Mouse (Mus musculus) lung, postnatal 36 days (tissue): ENCODE measurements around the gene Pxn.
"Not testable (repeated sequence)": the region's sequence is repeated elsewhere in the genome, so short reads cannot be mapped to it uniquely, and the experiment has no call there.

Experiments
- DNase-seq: peaks from one replicate; pipeline ENCODE4 v3.0.0; 2022; ENCODE audit warnings: mixed read lengths

The Pxn gene

DNA sequence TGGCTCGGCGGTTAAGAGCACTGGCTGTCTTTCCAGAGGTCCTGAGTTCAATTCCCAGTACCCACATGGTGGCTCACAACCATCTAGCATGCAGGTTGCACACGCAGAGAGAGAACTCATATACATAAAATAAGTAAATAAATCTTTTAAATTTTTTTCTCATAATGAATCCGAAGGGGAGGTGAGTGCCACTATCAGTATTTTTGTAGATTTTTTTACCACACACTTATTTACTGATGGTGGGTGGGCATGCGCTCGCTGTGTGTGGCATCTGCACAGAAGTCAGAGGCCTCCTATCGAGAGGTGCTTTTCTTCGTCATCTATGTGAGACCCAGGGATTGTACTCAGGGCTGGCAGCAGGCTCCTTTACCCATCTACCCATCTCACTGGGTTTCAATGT lies 19.1 kb upstream of the Pxn start:
- no peak for DNase-seq

DNA sequence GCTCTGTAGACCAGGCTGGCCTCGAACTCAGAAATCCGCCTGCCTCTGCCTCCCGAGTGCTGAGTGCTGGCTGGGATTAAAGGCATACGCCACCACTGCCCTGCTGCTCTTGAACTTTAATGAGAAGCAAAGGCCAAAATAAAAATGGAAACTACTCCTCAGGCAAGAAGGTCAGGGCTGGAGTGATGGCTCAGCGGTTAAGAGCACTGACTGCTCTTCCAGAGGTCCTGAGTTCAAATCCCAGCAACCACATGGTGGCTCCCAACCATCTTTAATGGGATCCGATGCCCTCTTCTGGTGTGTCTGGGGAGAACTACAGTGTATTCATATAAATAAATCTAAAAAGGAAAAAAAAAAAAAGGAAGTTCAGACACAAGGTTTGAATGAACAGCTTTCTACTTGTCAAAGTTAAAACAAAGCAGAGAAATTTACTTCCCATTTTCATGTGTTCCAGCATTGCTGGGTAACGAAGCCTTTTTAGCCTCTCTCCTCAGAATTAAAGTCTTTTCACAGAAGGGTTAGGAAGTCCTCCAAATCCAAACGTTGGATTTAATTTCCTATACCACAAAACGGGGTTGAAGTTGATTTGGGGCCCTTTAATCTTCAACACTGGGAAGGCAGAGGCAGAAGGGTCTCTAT lies 18.4 kb upstream of the Pxn start:
- DNase-seq: no peak

DNA sequence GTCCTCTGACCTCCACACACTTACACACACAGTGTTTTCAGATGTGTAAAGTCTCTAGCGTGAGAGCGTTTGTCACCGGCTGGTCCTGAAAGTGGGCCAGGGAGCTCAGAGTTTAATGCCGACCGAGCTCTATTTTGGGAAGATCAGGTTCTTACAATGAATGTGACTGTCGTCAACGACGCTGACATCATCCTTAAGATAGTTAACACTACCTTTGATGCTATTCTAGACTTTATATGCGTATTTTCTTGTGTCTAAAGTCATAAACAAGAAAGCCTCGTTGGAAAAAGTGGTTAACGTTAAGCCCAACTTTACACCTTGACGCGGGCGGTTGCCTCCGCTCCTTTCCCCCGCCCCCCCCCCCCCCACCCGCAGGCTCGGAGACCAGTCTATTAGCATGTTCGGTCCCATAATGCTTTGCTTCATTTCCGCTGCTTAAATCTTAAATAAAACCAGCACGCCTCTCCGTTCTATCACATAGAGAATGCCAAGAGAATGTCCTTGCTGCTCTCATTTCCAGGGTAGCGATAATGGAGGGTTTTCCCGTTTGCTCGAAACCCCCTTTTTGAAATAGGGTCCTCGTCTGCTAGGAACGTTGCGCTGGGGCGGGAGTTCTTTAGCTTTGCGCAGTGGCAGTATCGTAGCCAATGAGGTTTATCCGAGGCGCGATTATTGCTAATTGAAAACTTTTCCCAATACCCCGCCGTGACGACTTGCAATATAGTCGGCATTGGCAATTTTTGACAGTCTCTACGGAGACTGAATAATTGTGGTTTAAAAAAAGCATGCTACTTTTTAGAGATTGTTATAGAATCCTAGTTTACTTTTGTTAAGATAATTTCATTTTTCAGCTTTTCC lies 17.4 kb upstream of the Pxn start:
- peak; percentile 90 for DNase-seq

DNA sequence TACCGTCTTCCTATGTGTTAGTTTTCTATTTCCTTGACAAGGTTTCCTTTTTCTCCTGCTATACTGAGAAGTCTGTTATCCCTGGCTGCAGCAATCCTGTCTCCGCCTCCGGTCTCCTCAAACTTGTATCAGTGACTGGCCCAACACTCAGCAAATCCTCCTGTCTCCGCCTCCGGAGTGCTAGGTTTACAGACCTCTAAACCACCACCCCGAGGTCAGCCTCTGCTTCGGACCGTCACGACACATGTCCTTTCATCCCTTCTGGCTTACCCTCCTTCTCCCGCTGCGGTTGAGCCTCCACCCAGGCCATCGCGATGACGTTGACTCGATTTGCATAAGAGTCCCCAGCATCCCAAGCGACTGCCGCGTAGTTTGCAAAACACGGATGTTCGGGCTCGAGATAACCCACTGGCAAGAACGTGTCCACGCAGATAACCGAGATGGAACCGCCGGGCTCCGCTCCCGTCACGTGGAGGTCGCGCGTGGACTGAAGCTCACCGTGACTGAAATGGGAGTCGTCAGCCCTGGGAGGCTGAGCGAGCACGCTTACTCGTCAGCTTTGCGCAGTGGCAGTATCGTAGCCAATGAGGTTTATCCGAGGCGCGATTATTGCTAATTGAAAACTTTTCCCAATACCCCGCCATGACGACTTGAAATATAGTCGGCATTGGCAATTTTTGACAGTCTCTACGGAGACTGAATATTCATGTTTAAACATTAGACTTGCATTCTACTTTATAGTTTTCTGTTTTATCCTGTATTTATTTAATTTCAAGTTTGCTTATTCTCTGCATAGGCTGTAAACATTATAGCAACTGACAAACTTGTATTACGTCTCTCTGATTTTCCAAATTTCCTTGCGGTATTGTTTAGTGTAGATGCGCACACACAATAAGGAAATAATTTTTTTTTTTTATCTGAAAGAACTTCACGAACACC lies 16.5 kb upstream of the Pxn start:
- DNase-seq: peak; percentile 92

GRCm38 (mm10) chr5:115490638-115491000 lies 15.9 kb upstream of the Pxn start:
- DNase-seq: no peak

GRCm38 (mm10) chr5:115491076-115491475 lies 15.4 kb upstream of the Pxn start:
- DNase-seq: no peak

DNA sequence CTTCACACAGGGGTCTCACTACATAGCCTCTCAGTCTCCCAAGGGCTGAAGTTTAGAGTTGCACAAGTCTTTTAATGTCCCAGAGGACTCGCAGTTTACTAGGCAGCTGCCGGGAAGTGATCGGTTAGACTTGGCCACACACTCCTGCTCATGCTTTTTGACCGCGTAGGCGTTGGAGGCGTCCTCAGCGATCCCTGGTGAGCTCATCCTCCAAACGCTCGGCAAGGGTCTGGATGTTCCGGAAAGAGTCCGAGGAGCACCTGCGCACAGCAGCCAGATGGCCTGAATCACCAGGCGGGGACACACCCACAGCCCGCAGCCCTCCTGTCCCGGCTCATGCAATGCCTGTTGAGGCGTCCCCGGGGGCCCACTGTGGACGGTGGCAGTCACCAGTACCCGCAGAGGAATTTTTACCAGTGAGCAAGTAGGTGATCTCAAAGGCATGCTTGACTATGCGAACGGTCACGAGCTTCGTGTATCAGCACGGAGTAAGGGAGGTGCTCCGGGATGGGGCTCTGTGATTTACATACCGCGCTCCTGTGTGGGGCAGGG lies 14.6 kb upstream of the Pxn start:
- peak; percentile 71 for DNase-seq

- DNase-seq: no peak
These were observed 13.7 kb upstream of the Pxn start for GRCm38 (mm10) chr5:115492711-115493335.

GRCm38 (mm10) chr5:115493441-115493840 lies 13.0 kb upstream of the Pxn start:
- DNase-seq: no peak

DNA sequence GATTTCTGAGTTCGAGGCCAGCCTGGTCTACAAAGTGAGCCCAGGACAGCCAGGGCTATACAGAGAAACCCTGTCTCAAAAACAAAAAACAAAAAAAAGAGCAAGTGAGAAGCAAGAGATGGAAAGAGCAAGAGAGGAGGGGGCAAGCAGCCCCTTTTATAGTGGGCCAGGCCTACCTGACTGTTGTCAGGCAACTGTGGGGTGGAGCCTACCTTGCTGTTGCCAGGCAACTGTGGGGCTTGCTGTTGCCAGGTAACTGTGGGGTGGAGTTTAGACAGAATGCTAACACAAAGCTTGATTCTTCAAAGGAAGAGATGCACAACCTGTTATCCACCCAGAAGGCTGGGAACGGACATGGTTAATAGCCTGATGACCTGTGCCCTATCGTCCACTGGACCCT lies 10.9 kb upstream of the Pxn start:
- DNase-seq: not testable (repeated sequence)

- DNase-seq: no peak
These were observed 9.4 kb upstream of the Pxn start for GRCm38 (mm10) chr5:115497033-115497432.

DNA sequence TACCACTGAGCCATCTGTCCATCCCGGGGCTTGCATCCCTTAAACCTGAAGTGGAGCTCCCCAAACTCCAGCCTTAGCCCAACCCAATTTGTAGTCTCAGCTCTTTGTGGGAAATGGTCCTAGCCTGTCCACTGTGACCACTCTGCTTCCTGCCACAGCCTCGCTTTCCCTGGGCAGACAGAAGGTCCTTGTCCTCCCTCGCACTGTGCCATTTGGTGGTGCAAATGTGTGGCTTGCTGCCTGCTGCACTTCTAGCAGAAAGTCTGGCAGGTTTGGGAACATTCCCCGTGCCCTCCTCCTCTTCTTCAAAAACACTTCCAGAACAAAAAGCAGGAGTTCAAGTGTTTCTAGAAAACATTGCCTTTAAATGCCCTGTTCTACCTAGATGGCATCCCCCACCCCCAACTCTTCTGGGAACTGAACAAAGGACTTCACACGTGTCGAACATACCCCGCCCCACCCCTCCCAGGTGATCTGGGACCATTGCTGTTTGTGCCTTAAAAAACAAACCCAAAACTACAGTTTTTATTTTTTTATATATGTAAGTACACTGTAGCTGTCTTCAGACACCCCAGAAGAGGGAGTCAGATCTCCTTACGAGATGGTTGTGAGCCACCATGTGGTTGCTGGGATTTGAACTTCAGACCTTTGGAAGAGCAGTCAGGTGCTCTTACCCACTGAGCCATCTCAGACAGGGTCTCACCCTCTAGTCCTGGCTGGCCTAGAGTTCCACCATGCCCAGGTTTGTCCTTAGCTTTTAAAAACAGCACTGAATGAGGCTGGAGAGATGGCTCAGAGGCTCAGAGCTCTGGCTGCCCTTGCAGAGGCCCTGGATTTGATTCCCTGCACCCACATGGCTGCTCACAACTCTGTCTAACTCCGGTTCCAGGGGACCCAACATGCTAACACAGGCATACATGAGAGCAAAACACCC lies 7.9 kb upstream of the Pxn start:
- DNase-seq: no peak

DNA sequence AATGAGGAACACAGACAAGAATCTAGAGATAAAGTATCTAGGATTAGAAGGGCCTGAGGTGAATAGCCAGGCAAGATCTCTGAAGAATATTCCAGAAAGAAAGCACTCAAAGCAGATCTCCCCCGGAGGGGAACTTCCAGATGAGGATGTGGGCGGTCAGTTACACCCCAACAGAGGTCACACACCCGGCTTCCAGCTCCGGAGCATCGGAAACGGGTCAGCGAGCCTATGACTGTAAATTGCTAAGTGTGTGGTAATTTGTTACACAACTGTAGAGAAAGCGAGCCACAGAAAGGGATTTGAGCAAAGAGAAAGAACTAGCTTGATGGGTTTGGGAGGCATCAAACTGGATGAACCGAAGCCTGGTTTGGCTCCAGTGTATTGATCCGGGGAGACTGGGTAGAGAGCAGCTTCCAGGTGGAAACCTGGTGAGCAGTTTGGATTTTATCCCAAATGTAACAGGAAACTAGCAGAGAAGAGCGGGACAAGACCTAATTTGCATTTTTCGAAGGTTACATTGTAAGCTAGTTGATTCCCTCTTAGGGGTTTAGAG lies 6.0 kb upstream of the Pxn start:
- DNase-seq: peak; percentile 66

- DNase-seq: no peak
These were observed 3.4 kb upstream of the Pxn start for GRCm38 (mm10) chr5:115503035-115503434.

DNA sequence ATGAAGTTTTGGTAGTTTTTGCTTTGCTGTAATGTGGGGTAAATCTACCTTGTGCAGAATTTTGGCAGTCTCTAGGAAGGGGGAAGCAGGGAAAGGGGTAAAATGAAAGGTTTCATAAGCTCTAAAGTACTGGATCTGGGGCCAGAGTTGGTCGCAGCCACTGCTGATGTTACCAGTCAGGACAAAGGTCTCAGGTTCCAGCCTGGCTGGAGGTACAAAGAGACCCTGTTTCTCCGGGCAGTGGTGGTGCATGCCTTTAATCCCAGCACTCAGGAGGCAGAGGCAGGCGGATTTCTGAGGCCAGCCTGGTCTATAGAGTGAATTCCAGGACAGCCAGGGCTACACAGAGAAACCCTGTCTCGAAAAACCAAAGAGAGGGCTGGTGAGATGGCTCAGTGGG lies 859 bp upstream of the Pxn start:
- not testable (repeated sequence) for DNase-seq

GRCm38 (mm10) chr5:115507267-115507980 lies 948 bp downstream of the Pxn start:
- DNase-seq: no peak

DNA sequence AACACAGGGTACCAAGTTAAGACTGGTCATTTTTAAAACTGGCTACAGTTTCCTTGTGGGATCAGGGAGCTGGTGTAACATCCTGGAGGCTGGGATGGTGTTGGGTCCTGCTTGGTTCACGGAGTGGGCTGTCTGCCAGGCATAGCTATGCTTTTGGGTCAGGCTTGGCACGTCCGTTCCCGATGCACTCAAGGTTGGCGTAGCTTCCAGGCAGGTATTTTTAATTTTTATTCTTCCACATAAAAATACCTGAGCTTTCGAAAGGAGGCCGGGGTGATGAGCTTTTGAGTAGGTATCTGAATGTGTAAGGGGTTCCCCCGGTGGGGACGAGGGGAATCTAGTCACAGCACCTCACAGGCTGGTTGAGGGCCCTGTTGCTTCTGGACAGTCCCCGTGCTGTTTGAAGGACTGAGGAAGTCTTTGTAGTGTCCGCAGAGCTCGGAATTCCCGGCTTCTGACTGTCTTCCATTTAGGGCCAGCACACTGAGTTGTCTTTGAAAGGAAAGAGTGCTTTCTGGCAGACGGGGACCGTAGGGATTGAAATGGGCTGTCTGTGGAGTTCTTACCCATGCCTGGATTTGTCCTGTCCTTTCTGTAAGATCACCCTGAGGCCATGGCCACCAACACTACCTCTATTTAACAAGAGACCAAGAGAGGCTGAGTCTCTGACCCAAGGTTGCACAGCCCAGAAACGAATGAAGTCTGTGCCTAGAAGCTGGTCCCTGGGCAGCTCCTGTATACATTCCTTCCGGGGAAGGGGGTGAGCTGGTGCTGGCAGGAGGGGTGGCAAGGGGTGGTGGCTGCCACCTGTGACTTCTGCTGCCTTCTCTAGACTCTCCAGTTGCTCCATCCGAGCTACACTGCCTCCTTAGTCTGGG lies 1.7 kb downstream of the Pxn start:
- peak; percentile 78 for DNase-seq

DNA sequence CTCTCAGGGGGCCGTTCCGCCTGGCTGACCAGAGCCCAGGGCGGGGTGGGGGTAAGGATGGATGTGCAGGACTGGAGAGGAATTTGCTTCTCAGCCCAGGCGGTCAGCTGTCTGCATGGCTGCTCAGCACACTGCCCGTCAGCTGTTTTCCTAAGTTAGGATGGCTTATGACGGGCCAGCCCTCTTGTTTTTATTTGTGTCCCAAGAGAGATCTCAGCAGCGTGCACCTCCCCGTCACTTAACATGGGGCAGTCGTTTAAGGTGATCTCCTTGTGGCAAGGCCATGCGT lies 2.3 kb downstream of the Pxn start:
- DNase-seq: no peak

DNA sequence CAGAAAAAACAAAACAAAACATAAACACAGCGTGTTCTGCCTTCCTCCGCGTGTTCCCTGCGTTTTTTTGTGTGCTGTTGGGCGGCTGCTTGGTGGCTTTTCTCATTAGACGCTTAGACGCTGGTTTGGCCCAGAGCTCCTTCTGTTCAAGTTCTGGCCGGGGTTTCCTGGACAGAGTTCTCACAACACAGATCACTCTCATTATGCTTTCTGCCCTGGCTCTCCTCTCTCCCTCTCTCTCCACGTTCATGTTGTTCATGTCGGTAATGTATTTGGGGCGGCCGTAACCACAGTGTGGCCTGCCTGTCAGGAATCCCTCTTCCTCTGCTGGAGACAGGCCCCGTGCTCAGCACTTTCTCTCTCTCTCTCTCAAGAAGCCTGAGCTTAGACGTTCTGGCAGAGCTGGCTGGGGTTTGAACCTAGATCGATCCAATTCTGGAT lies 2.9 kb downstream of the Pxn start:
- DNase-seq: peak; percentile 55
